8 mouse cellular contexts compared by ENCODE assay signal in genomic region chr2:127584436-127584858, GRCm38 (mm10). TPM values are rescaled to one million over a fixed set of nuclear protein-coding genes. Genes with fewer than 3 reads are reported as not detected.
DNase-seq lines count a peak whose midpoint lies in the region; ATAC-seq and TF ChIP-seq lines count a peak whose summit lies in the region.

No protein-coding gene starts in this region.

- no peak for TF ChIP-seq CTCF in G1E (IDR thresholded peaks at IDR 0.05; ENCODE audit: low read depth, low read length)
- TF ChIP-seq CTCF in layer of hippocampus, adult 2 months (conservative IDR thresholded peaks at IDR 0.05) = peak; percentile 44
- TF ChIP-seq CTCF in lung, embryonic 14.5 days (IDR thresholded peaks at IDR 0.05; ENCODE audit: low read depth) = peak; percentile 20; the same call in 1 of the 2 replicates
- no peak for TF ChIP-seq CTCF in olfactory bulb, adult 2 months (IDR thresholded peaks at IDR 0.05; ENCODE audit: insufficient read depth, low read depth, low read length)
- no peak for TF ChIP-seq CTCF in thymus, adult 2 months (IDR thresholded peaks at IDR 0.05; ENCODE audit: borderline replicate concordance, control insufficient read depth, extremely low read depth, insufficient read depth, low read length, poor library complexity)

- H3K4me2 ChIP-seq in forebrain, embryonic 16.5 days (ENCODE audit: low read length) = peak overlapping the region; percentile 81
- peak overlapping the region; percentile 78 for H3K4me2 ChIP-seq in lung, embryonic 14.5 days

- H3K9me3 ChIP-seq in G1E (replicated peaks) = no peaks in the 10 kb centered on the region
- no peaks in the 10 kb centered on the region for H3K9me3 ChIP-seq in forebrain, embryonic 16.5 days (ENCODE audit: control insufficient read depth, low read length)
- no peaks in the 10 kb centered on the region for H3K9me3 ChIP-seq in lung, embryonic 14.5 days (ENCODE audit: low read depth, low read length)

- TF ChIP-seq POLR2A in olfactory bulb, adult 2 months (IDR thresholded peaks at IDR 0.05; ENCODE audit: insufficient read depth, low read depth, low read length) = peak; percentile 95
- 0 out of 2 replicates have a peak, but pooled peaks have one; percentile 13 for TF ChIP-seq POLR2A in thymus, adult 2 months (IDR thresholded peaks at IDR 0.05; ENCODE audit: control insufficient read depth, extremely low read depth, insufficient read depth, low read length, poor library complexity)

- no peaks in the 10 kb centered on the region for H3K27me3 ChIP-seq in G1E (ENCODE audit: insufficient read depth, low read length)
- H3K27me3 ChIP-seq in forebrain, embryonic 16.5 days (replicated peaks; ENCODE audit: control insufficient read depth, insufficient read depth, low read length) = no peaks in the 10 kb centered on the region
- H3K27me3 ChIP-seq in lung, embryonic 14.5 days (ENCODE audit: insufficient read depth, low read length) = no peaks in the 10 kb centered on the region
- no peaks in the 10 kb centered on the region for H3K27me3 ChIP-seq in thymus, adult 2 months (ENCODE audit: control insufficient read depth, insufficient read depth, low read length)

- no peak overlapping the region for H3K27ac ChIP-seq in forebrain, embryonic 16.5 days (ENCODE audit: low read length)
- peak overlapping the region; percentile 81 for H3K27ac ChIP-seq in layer of hippocampus, adult 2 months
- H3K27ac ChIP-seq in lung, embryonic 14.5 days (ENCODE audit: low read depth) = no peak overlapping the region
- H3K27ac ChIP-seq in olfactory bulb, adult 2 months (ENCODE audit: insufficient read depth, low read depth, low read length) = no peak overlapping the region
- H3K27ac ChIP-seq in thymus, adult 2 months (ENCODE audit: control insufficient read depth, insufficient read depth, low read length) = no peak overlapping the region

- H3K9ac ChIP-seq in forebrain, embryonic 16.5 days (replicated peaks; ENCODE audit: low read depth, low read length) = peak overlapping the region; percentile 75
- peak overlapping the region; percentile 55 for H3K9ac ChIP-seq in lung, embryonic 14.5 days

- H3K4me1 ChIP-seq in G1E (ENCODE audit: insufficient read depth, low read depth, low read length) = peaks cover 41% of the 10 kb centered on the region
- peaks cover 29% of the 10 kb centered on the region for H3K4me1 ChIP-seq in forebrain, embryonic 16.5 days (replicated peaks; ENCODE audit: control insufficient read depth, insufficient read depth, low read length)
- peaks cover 6% of the 10 kb centered on the region; the same call in 1 of the 2 replicates for H3K4me1 ChIP-seq in lung, embryonic 14.5 days (ENCODE audit: insufficient read depth)
- H3K4me1 ChIP-seq in olfactory bulb, adult 2 months (ENCODE audit: control insufficient read depth, insufficient read depth, low read length) = peaks cover 3% of the 10 kb centered on the region
- peaks cover 14% of the 10 kb centered on the region for H3K4me1 ChIP-seq in thymus, adult 2 months (replicated peaks; ENCODE audit: control insufficient read depth, insufficient read depth, low read length)

- 0% methylated on average over 24 of the region's 24 CpGs for WGBS in forebrain, embryonic 16.5 days
- under 1% methylated on average over 24 of the region's 24 CpGs for WGBS in lung, embryonic 14.5 days
- under 1% methylated on average over 24 of the region's 24 CpGs for WGBS in olfactory bulb, adult 2 months
- under 1% methylated on average over 24 of the region's 24 CpGs for WGBS in thymus, adult 2 months

- H3K4me3 ChIP-seq in G1E (ENCODE audit: low read depth, low read length) = peak overlapping the region; percentile 82
- H3K4me3 ChIP-seq in forebrain, embryonic 16.5 days (replicated peaks; ENCODE audit: low read length) = peak overlapping the region; percentile 84
- H3K4me3 ChIP-seq in layer of hippocampus, adult 2 months = peak overlapping the region; percentile 75
- peak overlapping the region; percentile 51 for H3K4me3 ChIP-seq in lung, embryonic 14.5 days (ENCODE audit: low read depth, low read length)
- peak overlapping the region; percentile 89 for H3K4me3 ChIP-seq in olfactory bulb, adult 2 months (ENCODE audit: insufficient read depth, low read depth, low read length)
- H3K4me3 ChIP-seq in thymus, adult 2 months (ENCODE audit: control insufficient read depth, insufficient read depth, low read length) = peak overlapping the region; percentile 49

- DNase-seq in G1E (ENCODE audit: low spot score) = peak; percentile 88
- peak; percentile 96 to 97 for DNase-seq in cerebellum, adult 18-20 months
- peak; percentile 88 to 90 for DNase-seq in heart, postnatal 36 days
- DNase-seq in layer of hippocampus, adult 2 months (ENCODE audit: low spot score in 2 of 2) = peak; percentile 91 to 95
- peak; percentile 96 for DNase-seq in lung, embryonic 14.5 days
- DNase-seq in thymus, adult 2 months = peak; percentile 89

- peak; percentile 82 for ATAC-seq in G1E (ENCODE audit: extremely low read depth, insufficient number of reproducible peaks, low FRiP score, poor library complexity, severe bottlenecking)
- ATAC-seq in forebrain, embryonic 16.5 days = peak; percentile 91
- ATAC-seq in lung, embryonic 14.5 days (ENCODE audit: insufficient read depth) = peak; percentile 87

- H3K36me3 ChIP-seq in G1E (replicated peaks) = peaks cover 25% of the 10 kb centered on the region
- no peaks in the 10 kb centered on the region for H3K36me3 ChIP-seq in forebrain, embryonic 16.5 days (ENCODE audit: control insufficient read depth, insufficient read depth)
- no peaks in the 10 kb centered on the region for H3K36me3 ChIP-seq in lung, embryonic 14.5 days (ENCODE audit: insufficient read depth)
- no peaks in the 10 kb centered on the region for H3K36me3 ChIP-seq in thymus, adult 2 months (ENCODE audit: control insufficient read depth, insufficient read depth, low read length)

- intact Hi-C loops in heart, postnatal 36 days (cut with DNase I) = no loop called here

RNA-seq across cellular contexts. Expression of gene Zfp661, which starts 2.4 kb away (rescaled TPM):
- total RNA-seq in G1E (2014; fragmentation: Nextera tagmentation) (5.1 and 6.5 TPM in 2 replicates), G1E (2017) (6.3 and 7.1 TPM in 2 replicates)
- polyA plus RNA-seq in G1E (2012) = 0.22 and 0.24 TPM in 2 replicates
- polyA plus RNA-seq in forebrain, embryonic 16.5 days (2015; fragmentation: Nextera tagmentation; extraction: Ambion mirVana) = 11.0 and 11.7 TPM in 2 replicates
- 1 to 10 TPM; 1.3 to 1.6 TPM for total RNA-seq in heart, postnatal 36 days (2021)
- total RNA-seq in layer of hippocampus, adult 2 months (2021) = 1 to 10 TPM; 7.8 to 8.6 TPM
- 4.4 and 4.9 TPM in 2 replicates for polyA plus RNA-seq in lung, embryonic 14.5 days (2014; fragmentation: Nextera tagmentation; extraction: Ambion mirVana)
- polyA plus RNA-seq in olfactory bulb, adult 2 months (2012; ENCODE audit: insufficient read depth, insufficient read length, low replicate concordance, missing spikeins) = not detected in 2 replicates
- 2.3 and 3.2 TPM in 2 replicates for polyA plus RNA-seq in thymus, adult 2 months (2012; rRNA removed)

RNA-seq across cellular contexts. Expression of gene Mrps5, which starts 2.6 kb away (rescaled TPM):
- total RNA-seq in G1E (2014; fragmentation: Nextera tagmentation) (52.3 and 55.8 TPM in 2 replicates), G1E (2017) (82.4 and 95.1 TPM in 2 replicates)
- polyA plus RNA-seq in G1E (2012) = 187 and 194 TPM in 2 replicates
- polyA plus RNA-seq in forebrain, embryonic 16.5 days (2015; fragmentation: Nextera tagmentation; extraction: Ambion mirVana) = 173 and 184 TPM in 2 replicates
- total RNA-seq in heart, postnatal 36 days (2021) = 10 to 100 TPM; 95.9 to 98.5 TPM
- total RNA-seq in layer of hippocampus, adult 2 months (2021) = 10 to 100 TPM; 91.9 TPM
- polyA plus RNA-seq in lung, embryonic 14.5 days (2014; fragmentation: Nextera tagmentation; extraction: Ambion mirVana) = 127 and 133 TPM in 2 replicates
- polyA plus RNA-seq in olfactory bulb, adult 2 months (2012; ENCODE audit: insufficient read depth, insufficient read length, low replicate concordance, missing spikeins) = not detected in 2 replicates
- polyA plus RNA-seq in thymus, adult 2 months (2012; rRNA removed) = 84.0 and 91.9 TPM in 2 replicates

RNA-seq across cellular contexts. Expression of gene Prom2, which starts 43.2 kb away (rescaled TPM):
- total RNA-seq in G1E (2014; fragmentation: Nextera tagmentation) (not detected in 2 replicates), G1E (2017) (0.06 and 0.11 TPM in 2 replicates)
- not detected in 2 replicates for polyA plus RNA-seq in G1E (2012)
- 0.05 TPM in 1 of 2 replicates, not detected in the other for polyA plus RNA-seq in forebrain, embryonic 16.5 days (2015; fragmentation: Nextera tagmentation; extraction: Ambion mirVana)
- total RNA-seq in heart, postnatal 36 days (2021) = under 1 TPM in 1 of 2 experiments, not detected in 1; 0.81 TPM
- total RNA-seq in layer of hippocampus, adult 2 months (2021) = under 1 TPM; 0.08 to 0.10 TPM
- polyA plus RNA-seq in lung, embryonic 14.5 days (2014; fragmentation: Nextera tagmentation; extraction: Ambion mirVana) = 1.6 and 1.8 TPM in 2 replicates
- not detected in 2 replicates for polyA plus RNA-seq in olfactory bulb, adult 2 months (2012; ENCODE audit: insufficient read depth, insufficient read length, low replicate concordance, missing spikeins)
- 4.8 and 5.5 TPM in 2 replicates for polyA plus RNA-seq in thymus, adult 2 months (2012; rRNA removed)

Comparison
In these comparisons a context has a peak if more than half of its experiments do, and no peak if none do; other contexts are left out.
1. CTCF ChIP-seq: peak in layer of hippocampus, adult 2 months (single experiment) and lung, embryonic 14.5 days (single experiment); none in G1E (single experiment), olfactory bulb, adult 2 months (single experiment) and thymus, adult 2 months (single experiment).
2. Peak in every context shown above with its lines, with median percentiles within 50 percentile points of each other: ATAC-seq, DNase-seq and H3K4me3 ChIP-seq.